Mouse (Mus musculus): Measurements from ENCODE around the gene Smyd2. TPM values are rescaled to one million over a fixed set of nuclear protein-coding genes. Genes with fewer than 3 reads are reported as not detected.

Gene Smyd2
- polyA plus RNA-seq, 1 experiment = 91.0 TPM

DNA sequence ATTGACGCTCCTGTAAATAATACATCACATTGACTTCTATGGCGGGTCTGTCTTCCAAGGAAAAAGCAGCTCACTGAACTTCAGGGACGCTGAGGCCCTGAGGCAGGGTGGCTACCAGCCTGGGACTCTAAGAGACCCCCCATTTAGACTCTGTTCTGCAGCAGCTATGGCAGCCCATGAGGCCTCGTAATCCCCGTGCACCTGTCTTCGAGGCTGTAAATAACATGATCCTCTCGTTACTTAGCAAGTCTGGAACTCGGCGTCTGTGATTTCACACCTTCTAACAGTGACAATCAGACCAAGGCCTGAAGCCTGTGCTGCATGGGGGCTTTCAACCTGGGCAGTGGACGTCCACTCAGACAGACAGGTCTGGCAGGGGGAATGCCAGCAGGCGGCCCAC, 19.0 kb downstream of the Smyd2 start:
- peaks cover 15% of the 10 kb centered on the region for H3K79me3 ChIP-seq (ENCODE audit: low read depth)
- TF ChIP-seq FOSL1 (IDR thresholded peaks at IDR 0.05; ENCODE audit: insufficient read depth, low read length, poor library complexity, severe bottlenecking) (no peak), CTCF (IDR thresholded peaks at IDR 0.05; ENCODE audit: control insufficient read depth, insufficient read depth, insufficient read length) (no peak), CEBPB (IDR thresholded peaks at IDR 0.05; ENCODE audit: low read depth) (no peak), MAX (IDR thresholded peaks at IDR 0.05) (no peak), USF1 (IDR thresholded peaks at IDR 0.05; ENCODE audit: low read depth) (no peak), MYOD1 (IDR thresholded peaks at IDR 0.05; ENCODE audit: control insufficient read depth, insufficient read length, low read depth) (no peak), MYOG (IDR thresholded peaks at IDR 0.05; ENCODE audit: control insufficient read depth, extremely low read depth, insufficient read length) (no peak)

GRCm38 (mm10) chr1:189902413-189902812, 19.8 kb downstream of the Smyd2 start:
- Histone ChIP-seq H3K36me3 (ENCODE audit: control insufficient read depth, insufficient read depth) (peaks cover 4% of the 10 kb centered on the region), H3K27me3 (ENCODE audit: control insufficient read depth, insufficient read depth, insufficient read length) (no peaks in the 10 kb centered on the region), H3K79me3 (ENCODE audit: low read depth) (peaks cover 13% of the 10 kb centered on the region), H3K79me2 (ENCODE audit: control insufficient read depth, insufficient read depth) (peaks cover 33% of the 10 kb centered on the region), H3K4me3 (ENCODE audit: insufficient read depth, poor library complexity, severe bottlenecking) (no peak overlapping the region), H3ac (ENCODE audit: control insufficient read depth, insufficient read length, low read depth) (no peak overlapping the region)
- TF ChIP-seq MAX (IDR thresholded peaks at IDR 0.05) (no peak), MYOG (IDR thresholded peaks at IDR 0.05; ENCODE audit: control insufficient read depth, extremely low read depth, insufficient read length) (no peak), FOSL1 (IDR thresholded peaks at IDR 0.05; ENCODE audit: insufficient read depth, low read length, poor library complexity, severe bottlenecking) (no peak), MYOD1 (IDR thresholded peaks at IDR 0.05; ENCODE audit: control insufficient read depth, insufficient read length, low read depth) (no peak), USF1 (IDR thresholded peaks at IDR 0.05; ENCODE audit: low read depth) (no peak), CTCF (IDR thresholded peaks at IDR 0.05; ENCODE audit: control insufficient read depth, insufficient read depth, insufficient read length) (no peak), CEBPB (IDR thresholded peaks at IDR 0.05; ENCODE audit: low read depth) (no peak)

More for the DNA sequence above, 19.0 kb downstream of the Smyd2 start:
- Histone ChIP-seq H3K36me3 (ENCODE audit: control insufficient read depth, insufficient read depth) (peaks cover 9% of the 10 kb centered on the region), H3K27me3 (ENCODE audit: control insufficient read depth, insufficient read depth, insufficient read length) (no peaks in the 10 kb centered on the region), H3K79me2 (ENCODE audit: control insufficient read depth, insufficient read depth) (peaks cover 33% of the 10 kb centered on the region), H3ac (ENCODE audit: control insufficient read depth, insufficient read length, low read depth) (no peak overlapping the region), H3K4me3 (ENCODE audit: insufficient read depth, poor library complexity, severe bottlenecking) (no peak overlapping the region)

GRCm38 (mm10) chr1:189899526-189899925, 22.6 kb downstream of the Smyd2 start:
- peaks cover 8% of the 10 kb centered on the region for H3K79me3 ChIP-seq (ENCODE audit: low read depth)
- H3K36me3 ChIP-seq (ENCODE audit: control insufficient read depth, insufficient read depth) = peaks cover 23% of the 10 kb centered on the region
- H3K79me2 ChIP-seq (ENCODE audit: control insufficient read depth, insufficient read depth) = peaks cover 18% of the 10 kb centered on the region
- no peak for TF ChIP-seq MYOD1 (IDR thresholded peaks at IDR 0.05; ENCODE audit: control insufficient read depth, insufficient read length, low read depth)
- TF ChIP-seq CTCF (IDR thresholded peaks at IDR 0.05; ENCODE audit: control insufficient read depth, insufficient read depth, insufficient read length) = no peak
- TF ChIP-seq MAX (IDR thresholded peaks at IDR 0.05) = no peak
- TF ChIP-seq FOSL1 (IDR thresholded peaks at IDR 0.05; ENCODE audit: insufficient read depth, low read length, poor library complexity, severe bottlenecking) = no peak
- TF ChIP-seq USF1 (IDR thresholded peaks at IDR 0.05; ENCODE audit: low read depth) = no peak
- no peak for TF ChIP-seq MYOG (IDR thresholded peaks at IDR 0.05; ENCODE audit: control insufficient read depth, extremely low read depth, insufficient read length)
- no peak for TF ChIP-seq CEBPB (IDR thresholded peaks at IDR 0.05; ENCODE audit: low read depth)
- H3K27me3 ChIP-seq (ENCODE audit: control insufficient read depth, insufficient read depth, insufficient read length) = no peaks in the 10 kb centered on the region
- no peak overlapping the region for H3ac ChIP-seq (ENCODE audit: control insufficient read depth, insufficient read length, low read depth)
- H3K4me3 ChIP-seq (ENCODE audit: insufficient read depth, poor library complexity, severe bottlenecking) = no peak overlapping the region

GRCm38 (mm10) chr1:189898708-189899107, 23.5 kb downstream of the Smyd2 start:
- H3K79me3 ChIP-seq (ENCODE audit: low read depth) = peaks cover 8% of the 10 kb centered on the region
- no peak overlapping the region for H3K4me3 ChIP-seq (ENCODE audit: insufficient read depth, poor library complexity, severe bottlenecking)
- peaks cover 18% of the 10 kb centered on the region for H3K79me2 ChIP-seq (ENCODE audit: control insufficient read depth, insufficient read depth)
- H3K36me3 ChIP-seq (ENCODE audit: control insufficient read depth, insufficient read depth) = peaks cover 30% of the 10 kb centered on the region
- no peak overlapping the region for H3ac ChIP-seq (ENCODE audit: control insufficient read depth, insufficient read length, low read depth)
- no peak for TF ChIP-seq USF1 (IDR thresholded peaks at IDR 0.05; ENCODE audit: low read depth)
- no peak for TF ChIP-seq CEBPB (IDR thresholded peaks at IDR 0.05; ENCODE audit: low read depth)
- TF ChIP-seq MYOG (IDR thresholded peaks at IDR 0.05; ENCODE audit: control insufficient read depth, extremely low read depth, insufficient read length) = no peak
- no peak for TF ChIP-seq FOSL1 (IDR thresholded peaks at IDR 0.05; ENCODE audit: insufficient read depth, low read length, poor library complexity, severe bottlenecking)
- TF ChIP-seq CTCF (IDR thresholded peaks at IDR 0.05; ENCODE audit: control insufficient read depth, insufficient read depth, insufficient read length) = no peak
- no peak for TF ChIP-seq MYOD1 (IDR thresholded peaks at IDR 0.05; ENCODE audit: control insufficient read depth, insufficient read length, low read depth)
- TF ChIP-seq MAX (IDR thresholded peaks at IDR 0.05) = no peak
- H3K27me3 ChIP-seq (ENCODE audit: control insufficient read depth, insufficient read depth, insufficient read length) = no peaks in the 10 kb centered on the region

GRCm38 (mm10) chr1:189897861-189898260, 24.3 kb downstream of the Smyd2 start:
- H3K4me3 ChIP-seq (ENCODE audit: insufficient read depth, poor library complexity, severe bottlenecking) = no peak overlapping the region
- H3K27me3 ChIP-seq (ENCODE audit: control insufficient read depth, insufficient read depth, insufficient read length) = no peaks in the 10 kb centered on the region
- peaks cover 13% of the 10 kb centered on the region for H3K79me2 ChIP-seq (ENCODE audit: control insufficient read depth, insufficient read depth)
- H3ac ChIP-seq (ENCODE audit: control insufficient read depth, insufficient read length, low read depth) = no peak overlapping the region
- peaks cover 8% of the 10 kb centered on the region for H3K79me3 ChIP-seq (ENCODE audit: low read depth)
- H3K36me3 ChIP-seq (ENCODE audit: control insufficient read depth, insufficient read depth) = peaks cover 38% of the 10 kb centered on the region
- TF ChIP-seq FOSL1 (IDR thresholded peaks at IDR 0.05; ENCODE audit: insufficient read depth, low read length, poor library complexity, severe bottlenecking) = no peak

GRCm38 (mm10) chr1:189894191-189894590, 28.0 kb downstream of the Smyd2 start:
- no peaks in the 10 kb centered on the region for H3K27me3 ChIP-seq (ENCODE audit: control insufficient read depth, insufficient read depth, insufficient read length)
- H3K79me3 ChIP-seq (ENCODE audit: low read depth) = no peaks in the 10 kb centered on the region
- no peak overlapping the region for H3K4me3 ChIP-seq (ENCODE audit: insufficient read depth, poor library complexity, severe bottlenecking)
- peaks cover 51% of the 10 kb centered on the region for H3K36me3 ChIP-seq (ENCODE audit: control insufficient read depth, insufficient read depth)
- H3K79me2 ChIP-seq (ENCODE audit: control insufficient read depth, insufficient read depth) = no peaks in the 10 kb centered on the region
- TF ChIP-seq USF1 (IDR thresholded peaks at IDR 0.05; ENCODE audit: low read depth) = no peak
- no peak for TF ChIP-seq MYOG (IDR thresholded peaks at IDR 0.05; ENCODE audit: control insufficient read depth, extremely low read depth, insufficient read length)
- no peak for TF ChIP-seq CEBPB (IDR thresholded peaks at IDR 0.05; ENCODE audit: low read depth)
- TF ChIP-seq MYOD1 (IDR thresholded peaks at IDR 0.05; ENCODE audit: control insufficient read depth, insufficient read length, low read depth) = no peak
- TF ChIP-seq MAX (IDR thresholded peaks at IDR 0.05) = no peak
- no peak for TF ChIP-seq CTCF (IDR thresholded peaks at IDR 0.05; ENCODE audit: control insufficient read depth, insufficient read depth, insufficient read length)
- no peak for TF ChIP-seq FOSL1 (IDR thresholded peaks at IDR 0.05; ENCODE audit: insufficient read depth, low read length, poor library complexity, severe bottlenecking)
- H3ac ChIP-seq (ENCODE audit: control insufficient read depth, insufficient read length, low read depth) = no peak overlapping the region
